Mouse (Mus musculus) embryonic facial prominence, embryonic 14.5 days (tissue): ENCODE measurements at regions not wholly inside any gene's neighbourhood (a gene's known extent, or its start where the extent isn't known, plus 50 kb on each side); places are given as distances from the start of the nearest gene placed in this dataset.
"Not testable (repeated sequence)": the region's sequence is repeated elsewhere in the genome, so short reads cannot be mapped to it uniquely, and the experiment has no call there.

ENCODE experiments used
- ATAC-seq: fragments of 200-750 bp; cut with Nextera tagmentation; 2 replicates; pipeline ENCODE4 v1.8.0; 2017; ENCODE audit warnings: low read depth, moderate number of reproducible peaks, moderate TSS enrichment
- DNase-seq: peaks from one replicate; pipeline ENCODE4 v3.0.0-alpha.2; 2015; ENCODE audit warnings: low spot score
- H3K27ac ChIP-seq: fragments of 300-500 bp; sonication (generic); replicated peaks from 2 replicates; pipeline ENCODE4 v1.5.1; 2014; ENCODE audit warnings: low read depth, mild to moderate bottlenecking, low read length, moderate library complexity
- H3K27me3 ChIP-seq: fragments of 300-500 bp; sonication (generic); replicated peaks from 2 replicates; pipeline ENCODE4 v1.6.1; 2014; ENCODE audit warnings: low read length; ENCODE audit not compliant: control insufficient read depth, insufficient read depth
- H3K36me3 ChIP-seq: fragments of 300-500 bp; sonication (generic); 2 replicates; pipeline ENCODE4 v1.6.1; 2014; ENCODE audit warnings: low read length, mixed read lengths; ENCODE audit not compliant: control insufficient read depth, insufficient read depth
- H3K4me1 ChIP-seq: fragments of 300-500 bp; sonication (generic); 2 replicates; pipeline ENCODE4 v1.6.1; 2014; ENCODE audit warnings: antibody characterized with exemption, low read length; ENCODE audit not compliant: control insufficient read depth, insufficient read depth
- H3K4me2 ChIP-seq: fragments of 300-500 bp; sonication (generic); 2 replicates; pipeline ENCODE4 v1.6.1; 2014; ENCODE audit warnings: low read depth, mild to moderate bottlenecking, low read length, moderate library complexity, mixed read lengths
- H3K4me3 ChIP-seq: fragments of 300-500 bp; sonication (generic); 2 replicates; pipeline ENCODE4 v1.5.1; 2014; ENCODE audit warnings: low read depth, mild to moderate bottlenecking, low read length
- H3K9ac ChIP-seq: fragments of 300-500 bp; sonication (generic); 2 replicates; pipeline ENCODE4 v1.6.1; 2014; ENCODE audit warnings: low read depth, mild to moderate bottlenecking, low read length, moderate library complexity, mixed read lengths
- H3K9me3 ChIP-seq: fragments of 300-500 bp; sonication (generic); 2 replicates; pipeline ENCODE4 v1.6.1; 2016; ENCODE audit warnings: low read length; ENCODE audit not compliant: control insufficient read depth
- WGBS: fragments of 180-500 bp; shearing (Covaris S2); extraction: QIAGEN DNeasy Blood & Tissue Kit; methylation state at CpG from one replicate; pipeline ENCODE4 v1.1.7; 2014; 5-methylcytosine and 5-hydroxymethylcytosine counted together

- DNase-seq (no peak), ATAC-seq (no peak)
- Histone ChIP-seq H3K27me3 (no peaks in the 10 kb centered on the region), H3K9ac (no peak overlapping the region), H3K9me3 (no peaks in the 10 kb centered on the region), H3K4me2 (no peak overlapping the region), H3K4me1 (no peaks in the 10 kb centered on the region), H3K4me3 (no peak overlapping the region), H3K27ac (no peak overlapping the region), H3K36me3 (no peaks in the 10 kb centered on the region)
Observed at GRCm38 (mm10) chr3:40297120-40297519, 234.0 kb upstream of the Intu start.

- peak overlapping the region; percentile 54; the same call in 1 of the 2 replicates for H3K27ac ChIP-seq
- DNase-seq = peak; percentile 56
Observed at GRCm38 (mm10) chr3:40320319-40320718, 210.8 kb upstream of the Intu start.

GRCm38 (mm10) chr3:40325872-40326803 is 204.9 kb upstream of the Intu start:
- H3K4me3 ChIP-seq = no peak overlapping the region
- peak; percentile 37 for DNase-seq
- H3K27me3 ChIP-seq = no peaks in the 10 kb centered on the region
- H3K4me1 ChIP-seq = peaks cover 13% of the 10 kb centered on the region
- 0 out of 2 replicates have a peak overlapping the region, but pooled peaks have one; percentile 24 for H3K27ac ChIP-seq
- no peaks in the 10 kb centered on the region for H3K36me3 ChIP-seq
- ATAC-seq = no peak
- 35% methylated on average over 22 of the region's 22 CpGs for WGBS
- no peak overlapping the region for H3K9ac ChIP-seq
- no peaks in the 10 kb centered on the region for H3K9me3 ChIP-seq
- peak overlapping the region; percentile 27 for H3K4me2 ChIP-seq

More at GRCm38 (mm10) chr3:40320319-40320718, 210.8 kb upstream of the Intu start:
- no peak overlapping the region for H3K9ac ChIP-seq
- no peaks in the 10 kb centered on the region for H3K9me3 ChIP-seq
- WGBS = 21% methylated on average over 5 of the region's 5 CpGs
- no peak overlapping the region for H3K4me3 ChIP-seq
- no peaks in the 10 kb centered on the region for H3K27me3 ChIP-seq
- no peak overlapping the region for H3K4me2 ChIP-seq
- 0 out of 2 replicates have a peak, but pooled peaks cover 5% of the 10 kb centered on the region for H3K4me1 ChIP-seq
- no peak for ATAC-seq
- no peaks in the 10 kb centered on the region for H3K36me3 ChIP-seq

- Histone ChIP-seq H3K27ac (no peak overlapping the region), H3K9me3 (0 out of 2 replicates have a peak, but pooled peaks cover under 1% of the 10 kb centered on the region), H3K36me3 (no peaks in the 10 kb centered on the region), H3K4me3 (no peak overlapping the region), H3K4me1 (no peaks in the 10 kb centered on the region), H3K27me3 (no peaks in the 10 kb centered on the region), H3K9ac (no peak overlapping the region), H3K4me2 (no peak overlapping the region)
- DNase-seq = no peak
- ATAC-seq = no peak
- 81% methylated on average over 5 of the region's 5 CpGs for WGBS
Observed at GRCm38 (mm10) chr3:40339492-40340030, 191.5 kb upstream of the Intu start.

- Histone ChIP-seq H3K9me3 (no peaks in the 10 kb centered on the region), H3K4me2 (no peak overlapping the region), H3K9ac (no peak overlapping the region), H3K36me3 (no peaks in the 10 kb centered on the region), H3K27ac (no peak overlapping the region), H3K4me3 (no peak overlapping the region), H3K27me3 (no peaks in the 10 kb centered on the region), H3K4me1 (no peaks in the 10 kb centered on the region)
- DNase-seq (no peak), ATAC-seq (no peak)
- 66% methylated on average over 4 of the region's 4 CpGs for WGBS
Observed at GRCm38 (mm10) chr3:40355103-40355502, 176.0 kb upstream of the Intu start.

- Histone ChIP-seq H3K4me1 (peaks cover 4% of the 10 kb centered on the region; the same call in 1 of the 2 replicates), H3K27ac (no peak overlapping the region), H3K4me3 (no peak overlapping the region), H3K4me2 (no peak overlapping the region), H3K9ac (no peak overlapping the region), H3K36me3 (no peaks in the 10 kb centered on the region), H3K27me3 (no peaks in the 10 kb centered on the region), H3K9me3 (no peaks in the 10 kb centered on the region)
- 74% methylated on average over 4 of the region's 4 CpGs for WGBS
- no peak for ATAC-seq
- peak; percentile 29 for DNase-seq
Observed at GRCm38 (mm10) chr3:40368421-40368820, 162.7 kb upstream of the Intu start.

GRCm38 (mm10) chr3:40371411-40371810 is 159.7 kb upstream of the Intu start:
- no peak overlapping the region for H3K9ac ChIP-seq
- ATAC-seq = no peak

GRCm38 (mm10) chr3:40376220-40376619 is 154.9 kb upstream of the Intu start:
- not testable (repeated sequence) for H3K27me3 ChIP-seq, H3K27ac ChIP-seq, ATAC-seq, H3K36me3 ChIP-seq, DNase-seq, H3K9me3 ChIP-seq, H3K9ac ChIP-seq, H3K4me1 ChIP-seq, H3K4me3 ChIP-seq, H3K4me2 ChIP-seq

More at GRCm38 (mm10) chr3:40371411-40371810, 159.7 kb upstream of the Intu start:
- WGBS = 54% methylated on average over 7 of the region's 7 CpGs
- no peak overlapping the region for H3K27ac ChIP-seq
- H3K4me3 ChIP-seq = no peak overlapping the region
- H3K9me3 ChIP-seq = no peaks in the 10 kb centered on the region
- no peak for DNase-seq
- H3K36me3 ChIP-seq = no peaks in the 10 kb centered on the region
- no peak overlapping the region for H3K4me2 ChIP-seq
- no peaks in the 10 kb centered on the region for H3K4me1 ChIP-seq
- no peaks in the 10 kb centered on the region for H3K27me3 ChIP-seq
